Mouse (Mus musculus) lung, adult 18-20 months (tissue): ENCODE measurements around the gene Taok2.

Source experiments
- DNase-seq, 2 experiments: peaks; one replicate each; pipeline ENCODE4 v3.0.0; 2022; ENCODE audit warnings: mixed read lengths in 2 of 2

Taok2 gene

GRCm38 (mm10) chr7:126869780-126870519 lies 14.6 kb downstream of the Taok2 start:
- DNase-seq = no peak

GRCm38 (mm10) chr7:126868003-126868402 lies 16.5 kb downstream of the Taok2 start:
- peak; percentile 45 to 50 for DNase-seq

- DNase-seq = no peak
These were observed 17.0 kb downstream of the Taok2 start for GRCm38 (mm10) chr7:126867534-126867933.

GRCm38 (mm10) chr7:126863791-126864190 lies 20.7 kb downstream of the Taok2 start:
- DNase-seq = no peak

GRCm38 (mm10) chr7:126862147-126862784 lies 22.2 kb downstream of the Taok2 start, which contains the start of gene Ino80e:
TSS of gene Ino80e (minus strand) at chr7:126862377.
- DNase-seq = peak; percentile 92 to 95

- DNase-seq = peak; percentile 97 to 98
These were observed 22.9 kb downstream of the Taok2 start, which contains the start of gene Hirip3 for GRCm38 (mm10) chr7:126861429-126862130. TSS of gene Hirip3 (plus strand) at chr7:126861972.

GRCm38 (mm10) chr7:126860987-126861386 lies 23.5 kb downstream of the Taok2 start:
- no peak for DNase-seq

- DNase-seq = peak; percentile 65 to 67
These were observed 27.6 kb downstream of the Taok2 start for GRCm38 (mm10) chr7:126856741-126857420.

- no peak for DNase-seq
These were observed 28.9 kb downstream of the Taok2 start for GRCm38 (mm10) chr7:126855641-126856040.

- peak; percentile 50 to 62 for DNase-seq
These were observed 31.0 kb downstream of the Taok2 start for GRCm38 (mm10) chr7:126853454-126853853.

- no peak for DNase-seq
These were observed 33.3 kb downstream of the Taok2 start for GRCm38 (mm10) chr7:126851192-126851591.

- no peak for DNase-seq
These were observed 34.3 kb downstream of the Taok2 start for GRCm38 (mm10) chr7:126850161-126850560.

GRCm38 (mm10) chr7:126848794-126849193 lies 35.7 kb downstream of the Taok2 start:
- DNase-seq = no peak

GRCm38 (mm10) chr7:126847421-126848398 lies 36.8 kb downstream of the Taok2 start:
- DNase-seq = no peak

- no peak for DNase-seq
These were observed 37.4 kb downstream of the Taok2 start, which contains the start of gene Doc2a for GRCm38 (mm10) chr7:126847116-126847420. TSS of gene Doc2a (plus strand) at chr7:126847416.

- no peak for DNase-seq
These were observed 39.0 kb downstream of the Taok2 start for GRCm38 (mm10) chr7:126845516-126845915.

- DNase-seq = no peak
These were observed 41.2 kb downstream of the Taok2 start for GRCm38 (mm10) chr7:126843276-126843675.

- DNase-seq = no peak
These were observed 51.2 kb downstream of the Taok2 start for GRCm38 (mm10) chr7:126833294-126833693.

- peak; percentile 81 to 84 for DNase-seq
These were observed 52.4 kb downstream of the Taok2 start for GRCm38 (mm10) chr7:126832036-126832598.

- no peak for DNase-seq
These were observed 53.0 kb downstream of the Taok2 start, which contains the start of gene 4930451I11Rik for GRCm38 (mm10) chr7:126831539-126831938. TSS of gene 4930451I11Rik (minus strand) at chr7:126831639.

- DNase-seq = no peak
These were observed 58.6 kb downstream of the Taok2 start for GRCm38 (mm10) chr7:126825952-126826351.
